Mouse (Mus musculus) embryonic facial prominence, embryonic 11.5 days (tissue): ENCODE measurements around the gene Slc16a3. TPM values are rescaled to one million over a fixed set of nuclear protein-coding genes. Genes with fewer than 3 reads are reported as not detected.

Experiments
- ATAC-seq: fragments of 200-750 bp; cut with Nextera tagmentation; replicated peaks from 2 replicates; pipeline ENCODE4 v1.8.0; 2017; ENCODE audit warnings: low read depth; ENCODE audit not compliant: insufficient number of reproducible peaks, low FRiP score, low TSS enrichment
- DNase-seq: peaks from one replicate; pipeline ENCODE4 v3.0.0-alpha.2; 2015; ENCODE audit warnings: low spot score
- H3K27ac ChIP-seq: fragments of 300-500 bp; sonication (generic); replicated peaks from 2 replicates; pipeline ENCODE4 v1.5.1; 2014; ENCODE audit warnings: mild to moderate bottlenecking, low read depth, low read length, control low read depth
- H3K27me3 ChIP-seq: fragments of 300-500 bp; sonication (generic); 2 replicates; pipeline ENCODE4 v1.6.1; 2014; ENCODE audit warnings: mild to moderate bottlenecking, low read length, moderate library complexity, mixed read lengths; ENCODE audit not compliant: control insufficient read depth, insufficient read depth
- H3K36me3 ChIP-seq: fragments of 300-500 bp; sonication (generic); replicated peaks from 2 replicates; pipeline ENCODE4 v1.6.1; 2014; ENCODE audit warnings: low read depth, mild to moderate bottlenecking, low read length, moderate library complexity, mixed read lengths; ENCODE audit not compliant: control insufficient read depth, insufficient read depth
- H3K4me1 ChIP-seq: fragments of 300-500 bp; sonication (generic); 2 replicates; pipeline ENCODE4 v1.6.1; 2014; ENCODE audit warnings: low read length, mixed read lengths; ENCODE audit not compliant: control insufficient read depth, insufficient read depth
- H3K4me2 ChIP-seq: fragments of 300-500 bp; sonication (generic); 2 replicates; pipeline ENCODE4 v1.6.1; 2014; ENCODE audit warnings: low read depth, mild to moderate bottlenecking, control low read depth, low read length, moderate library complexity
- H3K4me3 ChIP-seq: fragments of 300-500 bp; sonication (generic); 2 replicates; pipeline ENCODE4 v1.5.1; 2014; ENCODE audit warnings: low read depth, low read length, control low read depth
- H3K9ac ChIP-seq: fragments of 300-500 bp; sonication (generic); replicated peaks from 2 replicates; pipeline ENCODE4 v1.6.1; 2014; ENCODE audit warnings: mild to moderate bottlenecking, control low read depth, low read length
- H3K9me3 ChIP-seq: fragments of 300-500 bp; sonication (generic); replicated peaks from 2 replicates; pipeline ENCODE4 v1.6.1; 2016; ENCODE audit warnings: mild to moderate bottlenecking, low read length, inconsistent platforms, mixed read lengths; ENCODE audit not compliant: control insufficient read depth
- WGBS: fragments of 180-500 bp; shearing (Covaris S2); extraction: QIAGEN DNeasy Blood & Tissue Kit; methylation state at CpG from one replicate; pipeline ENCODE4 v1.1.7; 2014; 5-methylcytosine and 5-hydroxymethylcytosine counted together
- polyA plus RNA-seq: library from polyadenylated mRNA; unstranded; fragments of >200 nt; fragmentation: Nextera tagmentation; extraction: Ambion mirVana; gene quantifications from 2 replicates; pipeline ENCODE4 v1.2.1, GENCODE M21; 2014

The Slc16a3 gene
- polyA plus RNA-seq, 1 experiment from 2014 or later: 30.7 TPM

DNA sequence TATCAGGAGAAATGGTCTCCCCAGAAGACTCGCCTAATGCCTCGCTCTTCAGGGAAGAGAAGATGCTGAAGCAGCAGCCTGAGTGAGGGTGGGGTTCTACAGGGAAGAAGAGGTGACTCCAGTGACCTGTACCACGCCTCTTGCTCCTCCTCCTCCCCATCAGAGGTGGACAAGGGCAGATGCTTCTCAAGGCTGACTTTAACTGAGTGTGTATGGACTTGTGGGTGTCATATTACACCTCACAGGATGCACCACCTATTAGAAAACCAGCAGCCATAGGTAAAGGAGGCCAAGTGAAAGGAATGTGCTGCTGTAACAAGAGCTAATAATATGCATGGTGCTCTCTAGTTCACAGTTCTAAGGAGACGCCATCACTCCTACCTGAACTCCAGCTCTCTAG, 17.3 kb downstream of the Slc16a3 start:
- Histone ChIP-seq H3K27me3 (no peaks in the 10 kb centered on the region), H3K9ac (no peak overlapping the region), H3K36me3 (peaks cover 52% of the 10 kb centered on the region), H3K4me2 (no peak overlapping the region), H3K9me3 (no peaks in the 10 kb centered on the region), H3K4me3 (no peak overlapping the region), H3K27ac (no peak overlapping the region), H3K4me1 (peaks cover 2% of the 10 kb centered on the region; the same call in 1 of the 2 replicates)
- 70% methylated on average over 4 of the region's 4 CpGs for WGBS
- DNase-seq: no peak
- no peak for ATAC-seq

DNA sequence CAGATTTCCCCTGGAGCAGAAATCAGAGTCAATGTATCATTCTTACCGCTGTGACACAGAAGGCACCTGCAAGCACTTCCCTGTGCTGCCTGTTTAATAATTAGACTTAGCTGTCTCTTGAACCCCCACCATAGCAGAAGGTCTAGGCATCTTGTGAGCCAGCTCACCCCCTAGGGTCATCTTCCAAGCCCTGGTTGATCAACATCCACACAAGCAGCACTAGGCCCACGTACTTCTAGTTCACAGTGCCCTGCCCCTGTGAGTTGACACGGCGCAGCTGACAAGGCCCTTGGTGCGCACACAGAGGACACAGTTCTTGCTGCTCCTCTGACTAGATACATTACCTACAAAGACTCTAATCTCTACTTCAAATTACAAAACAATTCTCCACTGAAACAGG, 21.5 kb downstream of the Slc16a3 start:
- Histone ChIP-seq H3K9ac (no peak overlapping the region), H3K9me3 (no peaks in the 10 kb centered on the region), H3K27me3 (no peaks in the 10 kb centered on the region), H3K4me2 (no peak overlapping the region), H3K4me1 (peaks cover 2% of the 10 kb centered on the region; the same call in 1 of the 2 replicates), H3K4me3 (no peak overlapping the region), H3K27ac (no peak overlapping the region), H3K36me3 (peaks cover 47% of the 10 kb centered on the region)
- 93% methylated on average over 5 of the region's 5 CpGs for WGBS
- ATAC-seq: no peak
- no peak for DNase-seq

DNA sequence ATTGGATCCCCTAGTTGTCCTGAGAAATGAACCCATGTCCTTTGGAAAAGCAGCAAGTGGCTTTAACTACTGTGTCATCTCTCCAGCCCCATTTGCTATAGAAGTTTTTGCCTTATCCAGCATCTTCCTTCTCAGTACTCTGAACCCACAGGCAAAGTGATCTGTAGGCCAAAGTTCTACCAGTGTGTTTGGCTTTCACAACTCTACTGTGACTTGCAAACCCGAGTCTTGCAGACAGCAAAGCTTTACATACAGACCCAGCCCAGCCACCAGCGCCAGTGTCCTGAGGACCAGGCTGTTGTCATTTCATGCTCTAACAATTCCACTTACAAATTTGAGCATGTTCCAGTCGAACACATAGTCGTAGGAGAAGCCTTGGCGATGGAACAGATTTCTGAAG, 23.0 kb downstream of the Slc16a3 start:
- ATAC-seq: no peak
- H3K4me3 ChIP-seq: no peak overlapping the region
- H3K9ac ChIP-seq: no peak overlapping the region
- H3K27ac ChIP-seq: no peak overlapping the region
- DNase-seq: no peak
- H3K27me3 ChIP-seq: no peaks in the 10 kb centered on the region
- no peaks in the 10 kb centered on the region; the same call in 1 of the 2 replicates for H3K4me1 ChIP-seq
- no peak overlapping the region for H3K4me2 ChIP-seq
- H3K9me3 ChIP-seq: no peaks in the 10 kb centered on the region
- H3K36me3 ChIP-seq: peaks cover 39% of the 10 kb centered on the region
- WGBS: 93% methylated on average over 5 of the region's 5 CpGs

DNA sequence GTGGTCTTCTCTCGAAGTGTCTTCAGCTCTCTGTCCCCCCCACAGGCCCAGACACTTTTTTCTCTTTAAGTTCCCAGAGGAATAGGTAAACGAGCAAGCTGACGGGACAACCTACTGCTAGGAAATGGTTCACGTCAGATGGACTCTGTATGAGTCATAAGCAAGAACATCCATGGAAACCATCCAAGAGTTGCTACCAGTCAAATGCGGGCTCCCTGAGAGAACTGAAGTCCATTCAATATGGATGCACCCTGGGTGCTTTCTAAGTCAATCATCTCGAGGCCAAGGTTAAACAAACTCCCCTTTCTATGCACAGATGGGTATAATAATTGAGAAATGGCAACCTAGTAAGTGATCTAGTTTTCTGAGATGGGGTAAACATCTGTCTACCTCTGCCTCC, 25.0 kb downstream of the Slc16a3 start:
- DNase-seq (no peak), ATAC-seq (no peak)
- 88% methylated on average over 6 of the region's 6 CpGs for WGBS
- Histone ChIP-seq H3K4me2 (no peak overlapping the region), H3K9ac (no peak overlapping the region), H3K27ac (no peak overlapping the region), H3K4me3 (no peak overlapping the region), H3K36me3 (peaks cover 25% of the 10 kb centered on the region), H3K27me3 (no peaks in the 10 kb centered on the region), H3K9me3 (no peaks in the 10 kb centered on the region), H3K4me1 (no peaks in the 10 kb centered on the region)

DNA sequence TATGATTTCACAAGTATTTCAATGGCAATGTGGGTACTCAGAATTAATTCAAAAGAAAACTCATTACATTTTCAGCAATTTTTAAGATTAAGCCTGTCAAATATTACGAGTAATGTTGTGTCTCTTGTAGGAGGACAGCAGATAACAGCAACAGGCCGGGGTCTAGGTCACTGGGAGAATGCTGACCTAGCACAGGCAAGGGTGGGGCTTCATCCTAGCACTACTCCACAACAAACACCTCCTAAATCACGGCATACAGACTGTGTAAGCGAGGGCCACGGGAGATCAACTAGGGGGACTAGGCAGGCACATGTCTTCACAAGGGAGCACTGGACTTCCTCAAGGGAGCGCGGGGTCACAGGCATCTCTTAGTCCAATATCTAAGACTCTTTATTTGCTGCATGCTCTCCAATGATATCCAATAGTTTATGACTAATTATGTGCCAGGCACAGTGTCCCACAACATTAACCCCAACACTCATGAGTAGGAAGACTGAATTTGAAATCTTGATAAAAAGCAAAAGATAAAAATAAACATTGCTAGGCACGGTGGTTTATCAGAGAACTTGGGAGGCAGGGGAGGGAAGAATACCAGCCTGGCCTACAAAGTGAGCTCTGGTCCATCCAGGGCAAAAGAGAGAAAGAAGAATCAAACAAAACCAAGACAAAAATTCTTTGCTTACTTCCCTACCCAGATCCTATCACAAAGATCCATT, 31.6 kb downstream of the Slc16a3 start:
- H3K4me1 ChIP-seq: no peaks in the 10 kb centered on the region

DNA sequence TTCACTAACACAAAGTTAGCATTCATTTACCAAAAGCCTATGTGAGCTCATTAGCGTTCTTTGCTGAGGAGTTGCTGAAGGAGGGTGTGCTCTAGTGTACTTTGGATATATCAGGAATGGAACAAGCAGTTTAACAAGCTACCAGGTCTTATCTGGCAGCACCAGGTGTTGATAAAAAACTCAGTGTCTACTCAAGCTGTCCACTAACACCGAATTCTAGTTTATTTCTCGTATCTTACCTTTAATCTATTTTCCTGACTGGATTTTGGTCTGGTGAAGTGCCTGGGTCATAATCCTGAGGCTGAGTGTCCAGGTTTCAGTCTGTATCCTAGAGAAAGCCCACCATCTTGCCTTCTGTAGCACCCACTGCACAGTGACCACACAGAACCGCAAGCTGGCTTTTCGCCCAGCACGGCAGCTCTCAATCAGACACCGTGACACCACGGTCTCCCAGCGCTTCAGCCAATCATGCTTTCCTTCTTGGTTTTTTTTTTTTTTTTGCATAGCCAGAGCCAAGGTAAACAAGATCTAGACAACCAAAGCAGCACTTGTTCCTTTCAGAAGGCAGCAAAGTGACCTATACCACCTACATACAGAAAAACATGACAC, 32.3 kb downstream of the Slc16a3 start:
- ATAC-seq: no peak

More for the DNA sequence above, 31.6 kb downstream of the Slc16a3 start:
- Histone ChIP-seq H3K27me3 (no peaks in the 10 kb centered on the region), H3K9ac (no peak overlapping the region), H3K36me3 (peaks cover 7% of the 10 kb centered on the region), H3K9me3 (no peaks in the 10 kb centered on the region), H3K4me3 (no peak overlapping the region), H3K4me2 (no peak overlapping the region), H3K27ac (no peak overlapping the region)
- DNase-seq (no peak), ATAC-seq (no peak)
- WGBS: 90% methylated on average over 8 of the region's 8 CpGs

DNA sequence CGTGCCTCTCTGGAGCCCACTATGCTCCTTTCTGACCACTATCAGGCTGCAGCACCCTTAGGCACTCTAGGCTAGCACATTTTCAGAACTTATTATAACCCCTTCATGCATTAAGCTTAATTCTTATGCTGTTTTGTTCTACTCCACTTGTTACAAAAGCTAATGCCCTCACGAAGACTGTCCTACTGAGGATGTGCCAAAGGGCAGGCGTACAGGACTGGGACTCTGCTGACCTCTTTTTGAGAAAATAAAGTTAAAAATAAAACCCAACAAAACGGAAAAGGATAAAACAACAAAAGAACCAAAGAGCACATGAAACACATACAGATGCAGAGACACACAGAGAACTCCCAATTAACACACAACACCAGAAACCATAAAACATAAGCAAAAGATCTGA, 33.4 kb downstream of the Slc16a3 start:
- Histone ChIP-seq H3K4me2 (no peak overlapping the region), H3K27me3 (no peaks in the 10 kb centered on the region), H3K4me3 (no peak overlapping the region), H3K4me1 (no peaks in the 10 kb centered on the region), H3K9ac (no peak overlapping the region), H3K9me3 (no peaks in the 10 kb centered on the region), H3K36me3 (peaks cover 14% of the 10 kb centered on the region), H3K27ac (no peak overlapping the region)
- no peak for DNase-seq
- no peak for ATAC-seq
- 86% methylated on average over 4 of the region's 4 CpGs for WGBS

More for the DNA sequence above, 32.3 kb downstream of the Slc16a3 start:
- H3K4me1 ChIP-seq: no peaks in the 10 kb centered on the region
- H3K9me3 ChIP-seq: no peaks in the 10 kb centered on the region
- H3K27me3 ChIP-seq: no peaks in the 10 kb centered on the region
- no peak overlapping the region for H3K4me3 ChIP-seq
- no peak overlapping the region for H3K4me2 ChIP-seq
- 94% methylated on average over 9 of the region's 9 CpGs for WGBS
- DNase-seq: no peak
- H3K9ac ChIP-seq: no peak overlapping the region
- peaks cover 7% of the 10 kb centered on the region for H3K36me3 ChIP-seq
- H3K27ac ChIP-seq: no peak overlapping the region

DNA sequence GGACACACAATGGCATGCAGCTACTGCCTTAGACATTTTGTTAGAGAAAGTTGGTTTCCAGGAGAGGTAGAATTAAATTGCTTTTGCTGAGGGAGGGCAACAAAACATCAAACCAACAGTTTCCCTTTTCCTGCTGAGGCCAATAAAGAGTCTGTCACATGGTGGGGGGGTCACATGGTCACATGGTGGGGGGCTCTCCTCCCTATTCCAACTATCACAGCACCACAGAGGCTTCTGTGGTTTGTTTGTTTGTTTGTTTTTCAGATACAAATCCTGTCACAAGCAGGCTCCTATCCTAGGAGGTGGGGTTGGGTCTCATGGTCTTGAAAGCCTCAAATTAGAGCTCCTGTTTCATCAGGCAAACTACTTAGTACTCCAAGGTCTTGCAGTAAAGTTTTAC, 34.2 kb downstream of the Slc16a3 start:
- Histone ChIP-seq H3K4me1 (no peaks in the 10 kb centered on the region), H3K9me3 (no peaks in the 10 kb centered on the region), H3K27me3 (no peaks in the 10 kb centered on the region), H3K4me2 (no peak overlapping the region), H3K9ac (no peak overlapping the region), H3K4me3 (no peak overlapping the region), H3K36me3 (peaks cover 14% of the 10 kb centered on the region), H3K27ac (no peak overlapping the region)
- ATAC-seq (no peak), DNase-seq (no peak)
